Mouse (Mus musculus): ENCODE results near the gene Ncor2.

Gene Ncor2

DNA sequence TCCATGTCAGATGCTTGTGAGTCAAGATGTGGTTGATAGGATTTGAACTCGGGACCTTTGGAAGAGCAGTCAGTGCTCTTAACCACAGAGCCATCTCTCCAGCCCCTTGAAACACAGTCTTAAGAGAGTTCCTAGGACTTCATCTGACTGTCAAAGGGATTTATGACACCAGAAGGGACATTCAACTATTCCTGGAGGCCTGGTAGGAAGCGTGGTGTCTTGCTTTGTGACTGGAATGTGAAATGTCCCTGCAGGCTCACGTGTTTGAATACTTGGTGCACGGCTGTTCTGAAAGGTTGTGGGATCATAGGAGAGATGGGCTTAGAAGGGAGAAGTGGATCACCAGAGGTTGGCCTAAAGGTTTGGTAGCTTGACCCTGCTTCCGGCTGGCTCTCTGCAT, 192.4 kb downstream of the Ncor2 start:
- in situ Hi-C loops (cut with MboI, MseI) = no loop called here

- in situ Hi-C loops (cut with MboI, MseI) = no loop called here
These were observed 192.8 kb downstream of the Ncor2 start for GRCm38 (mm10) chr5:124986222-124986621.

DNA sequence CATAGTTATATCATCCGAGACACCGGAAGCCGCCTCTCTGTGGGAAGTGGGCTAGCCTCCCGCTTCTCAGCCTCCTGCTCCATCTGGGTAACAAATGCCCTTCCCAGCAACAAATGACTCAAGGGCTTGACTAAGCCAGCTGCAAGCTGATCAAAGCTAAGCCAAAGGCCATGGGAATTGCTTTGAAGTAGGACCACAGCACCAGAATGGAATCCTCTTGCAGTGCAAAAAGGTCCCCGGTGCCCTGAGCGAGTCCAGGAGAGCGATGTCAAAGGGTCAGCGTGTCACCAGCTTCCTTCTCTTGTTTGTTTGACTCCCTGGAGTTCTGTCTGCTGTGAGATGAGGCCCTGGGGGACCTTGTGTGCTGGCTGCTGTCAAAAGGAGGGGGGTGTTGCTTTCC, 209.2 kb downstream of the Ncor2 start:
- in situ Hi-C loops (cut with MboI, MseI) = no loop called here

Data from T-helper 2 cell (primary cell).